Mouse (Mus musculus): Measurements from ENCODE around the gene Dynlt1c. TPM values are rescaled to one million over a fixed set of nuclear protein-coding genes. Genes with fewer than 3 reads are reported as not detected.
"Not testable (repeated sequence)": the region's sequence is repeated elsewhere in the genome, so short reads cannot be mapped to it uniquely, and the experiment has no call there.

The Dynlt1c gene
- total RNA-seq, 2 experiments from 2014 or later: 13.4 to 26.8 TPM

- DNase-seq (ENCODE audit: extremely low spot score in 1 of 2, low spot score in 1 of 2): not testable (repeated sequence)
These were observed 49.6 kb downstream of the Dynlt1c start for GRCm38 (mm10) chr17:6650904-6651565.

GRCm38 (mm10) chr17:6653341-6653946 lies 52.0 kb downstream of the Dynlt1c start:
- DNase-seq (ENCODE audit: extremely low spot score in 1 of 2, low spot score in 1 of 2): not testable (repeated sequence)

GRCm38 (mm10) chr17:6655087-6655511 lies 53.6 kb downstream of the Dynlt1c start:
- peak in 1 of 2 experiments; percentile 36 for DNase-seq (ENCODE audit: extremely low spot score in 1 of 2, low spot score in 1 of 2)

GRCm38 (mm10) chr17:6655567-6656281 lies 54.3 kb downstream of the Dynlt1c start, which contains the start of gene Dynlt1f:
TSS of gene Dynlt1f (minus strand) at chr17:6655900.
- peak; percentile 42 to 53 for DNase-seq (ENCODE audit: extremely low spot score in 1 of 2, low spot score in 1 of 2)

GRCm38 (mm10) chr17:6656471-6656870 lies 55.0 kb downstream of the Dynlt1c start:
- not testable (repeated sequence) for DNase-seq (ENCODE audit: extremely low spot score in 1 of 2, low spot score in 1 of 2)

- not testable (repeated sequence) for DNase-seq (ENCODE audit: extremely low spot score in 1 of 2, low spot score in 1 of 2)
These were observed 57.3 kb downstream of the Dynlt1c start, which contains the start of gene Sytl3 for GRCm38 (mm10) chr17:6658801-6659200. TSS of gene Sytl3 (plus strand) at chr17:6659093.

Other genes with a start within 250 kb of the Dynlt1c start
- gene Dynlt1b, start 171.6 kb upstream of the Dynlt1c start, total RNA-seq (2021): 10 to 100 TPM; 51.8 to 54.1 TPM
- gene Dynlt1f, start 54.2 kb downstream of the Dynlt1c start, total RNA-seq (2021): 10 to 100 TPM; 33.5 to 35.3 TPM
- gene Sytl3, start 57.4 kb downstream of the Dynlt1c start, total RNA-seq (2021): under 1 TPM in 1 of 2 experiments, not detected in 1; 0.22 TPM
- 10 to 100 TPM; 48.4 to 48.7 TPM for gene Ezr, start 181.1 kb downstream of the Dynlt1c start, total RNA-seq (2021)

All from layer of hippocampus, postnatal 25 days (tissue).